Mouse (Mus musculus): ENCODE data around the gene Cxcl16. TPM values are rescaled to one million over a fixed set of nuclear protein-coding genes. Genes with fewer than 3 reads are reported as not detected.

Gene Cxcl16
- polyA plus RNA-seq, 1 experiment from 2014 or later, result 1.5 TPM

- ATAC-seq (no peak), DNase-seq (ENCODE audit: low spot score) (no peak)
- H3K4me2 ChIP-seq (ENCODE audit: low read length), result no peak overlapping the region
- 89% methylated on average over 3 of the region's 3 CpGs for WGBS
- H3K27ac ChIP-seq (ENCODE audit: low read depth, low read length), result no peak overlapping the region
- no peaks in the 10 kb centered on the region for H3K9me3 ChIP-seq (replicated peaks; ENCODE audit: control insufficient read depth, low read length)
- H3K4me1 ChIP-seq (ENCODE audit: control insufficient read depth, insufficient read depth, low read length), result no peaks in the 10 kb centered on the region
- H3K36me3 ChIP-seq (ENCODE audit: control insufficient read depth, insufficient read depth, low read length), result peaks cover 28% of the 10 kb centered on the region
- no peak overlapping the region for H3K4me3 ChIP-seq (ENCODE audit: low read depth, low read length)
- H3K27me3 ChIP-seq (replicated peaks; ENCODE audit: control insufficient read depth, insufficient read depth, low read length), result no peaks in the 10 kb centered on the region
- H3K9ac ChIP-seq (ENCODE audit: low read length), result no peak overlapping the region
Observed at GRCm38 (mm10) chr11:70443964-70444363, 15.8 kb downstream of the Cxcl16 start.

DNA sequence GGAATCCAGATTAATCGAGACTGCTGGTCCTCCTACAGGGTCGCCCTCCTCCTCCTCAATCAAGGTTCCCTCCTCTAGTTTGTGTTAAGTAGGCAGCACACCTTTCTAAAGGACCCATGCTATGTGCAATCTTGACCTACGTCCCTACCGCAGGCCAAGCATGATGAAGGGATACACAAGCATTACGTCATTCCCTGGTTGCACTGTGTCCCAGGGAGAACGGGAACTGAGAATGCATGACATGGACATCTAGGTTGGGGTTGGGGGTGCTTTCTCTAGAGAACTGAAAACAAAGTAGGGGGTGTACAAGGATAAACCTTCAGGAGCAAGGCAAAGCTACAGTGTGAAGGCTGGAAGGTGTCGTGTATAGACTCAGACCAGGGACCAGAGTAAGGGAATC is 17.9 kb downstream of the Cxcl16 start:
- Histone ChIP-seq H3K36me3 (ENCODE audit: control insufficient read depth, insufficient read depth, low read length) (peaks cover 49% of the 10 kb centered on the region), H3K27ac (ENCODE audit: low read depth, low read length) (no peak overlapping the region), H3K4me2 (ENCODE audit: low read length) (no peak overlapping the region), H3K9me3 (replicated peaks; ENCODE audit: control insufficient read depth, low read length) (no peaks in the 10 kb centered on the region), H3K27me3 (replicated peaks; ENCODE audit: control insufficient read depth, insufficient read depth, low read length) (no peaks in the 10 kb centered on the region), H3K4me1 (ENCODE audit: control insufficient read depth, insufficient read depth, low read length) (no peaks in the 10 kb centered on the region), H3K4me3 (ENCODE audit: low read depth, low read length) (no peak overlapping the region), H3K9ac (ENCODE audit: low read length) (no peak overlapping the region)
- WGBS, result 92% methylated on average over 7 of the region's 7 CpGs
- ATAC-seq (no peak), DNase-seq (ENCODE audit: low spot score) (no peak)

- Histone ChIP-seq H3K36me3 (ENCODE audit: control insufficient read depth, insufficient read depth, low read length) (peaks cover 61% of the 10 kb centered on the region), H3K4me3 (ENCODE audit: low read depth, low read length) (no peak overlapping the region), H3K4me2 (ENCODE audit: low read length) (no peak overlapping the region), H3K9ac (ENCODE audit: low read length) (no peak overlapping the region), H3K9me3 (replicated peaks; ENCODE audit: control insufficient read depth, low read length) (no peaks in the 10 kb centered on the region), H3K4me1 (ENCODE audit: control insufficient read depth, insufficient read depth, low read length) (no peaks in the 10 kb centered on the region), H3K27ac (ENCODE audit: low read depth, low read length) (no peak overlapping the region), H3K27me3 (replicated peaks; ENCODE audit: control insufficient read depth, insufficient read depth, low read length) (no peaks in the 10 kb centered on the region)
- DNase-seq (ENCODE audit: low spot score) (no peak), ATAC-seq (no peak)
- 95% methylated on average over 4 of the region's 4 CpGs for WGBS
Observed at GRCm38 (mm10) chr11:70440637-70441036, 19.1 kb downstream of the Cxcl16 start.

GRCm38 (mm10) chr11:70438728-70439374 is 20.9 kb downstream of the Cxcl16 start:
- no peak overlapping the region for H3K27ac ChIP-seq (ENCODE audit: low read depth, low read length)
- no peaks in the 10 kb centered on the region for H3K27me3 ChIP-seq (replicated peaks; ENCODE audit: control insufficient read depth, insufficient read depth, low read length)
- no peaks in the 10 kb centered on the region for H3K9me3 ChIP-seq (replicated peaks; ENCODE audit: control insufficient read depth, low read length)
- peaks cover 64% of the 10 kb centered on the region for H3K36me3 ChIP-seq (ENCODE audit: control insufficient read depth, insufficient read depth, low read length)
- WGBS, result 87% methylated on average over 7 of the region's 7 CpGs
- H3K4me2 ChIP-seq (ENCODE audit: low read length), result no peak overlapping the region
- no peak for ATAC-seq
- no peak overlapping the region for H3K9ac ChIP-seq (ENCODE audit: low read length)
- no peak overlapping the region for H3K4me3 ChIP-seq (ENCODE audit: low read depth, low read length)
- no peak for DNase-seq (ENCODE audit: low spot score)
- H3K4me1 ChIP-seq (ENCODE audit: control insufficient read depth, insufficient read depth, low read length), result peaks cover 5% of the 10 kb centered on the region

DNA sequence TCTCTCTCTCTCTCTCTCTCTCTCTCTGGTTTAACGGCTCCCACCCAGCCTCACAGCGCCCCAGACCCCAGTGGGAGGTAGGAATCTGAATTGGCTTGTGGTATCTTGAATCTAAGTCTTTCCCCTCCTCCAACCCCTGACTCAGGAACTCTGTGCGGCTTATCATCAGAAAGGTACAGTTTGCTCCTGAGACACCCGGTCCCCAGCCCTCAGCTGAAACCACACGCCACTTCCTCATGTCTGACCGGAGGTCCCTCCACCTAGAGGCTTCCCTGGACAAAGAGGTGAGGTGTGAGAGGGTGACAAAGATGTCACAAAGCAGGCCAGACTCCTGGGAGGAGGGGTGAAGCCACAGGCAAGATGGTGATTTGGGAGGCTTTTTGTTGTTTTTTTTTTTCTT is 22.4 kb downstream of the Cxcl16 start:
- Histone ChIP-seq H3K27ac (ENCODE audit: low read depth, low read length) (no peak overlapping the region), H3K27me3 (replicated peaks; ENCODE audit: control insufficient read depth, insufficient read depth, low read length) (no peaks in the 10 kb centered on the region), H3K36me3 (ENCODE audit: control insufficient read depth, insufficient read depth, low read length) (peaks cover 64% of the 10 kb centered on the region), H3K4me3 (ENCODE audit: low read depth, low read length) (no peak overlapping the region), H3K9me3 (replicated peaks; ENCODE audit: control insufficient read depth, low read length) (no peaks in the 10 kb centered on the region), H3K9ac (ENCODE audit: low read length) (no peak overlapping the region), H3K4me1 (ENCODE audit: control insufficient read depth, insufficient read depth, low read length) (peaks cover 12% of the 10 kb centered on the region), H3K4me2 (ENCODE audit: low read length) (no peak overlapping the region)
- no peak for ATAC-seq
- 94% methylated on average over 6 of the region's 6 CpGs for WGBS
- no peak for DNase-seq (ENCODE audit: low spot score)

DNA sequence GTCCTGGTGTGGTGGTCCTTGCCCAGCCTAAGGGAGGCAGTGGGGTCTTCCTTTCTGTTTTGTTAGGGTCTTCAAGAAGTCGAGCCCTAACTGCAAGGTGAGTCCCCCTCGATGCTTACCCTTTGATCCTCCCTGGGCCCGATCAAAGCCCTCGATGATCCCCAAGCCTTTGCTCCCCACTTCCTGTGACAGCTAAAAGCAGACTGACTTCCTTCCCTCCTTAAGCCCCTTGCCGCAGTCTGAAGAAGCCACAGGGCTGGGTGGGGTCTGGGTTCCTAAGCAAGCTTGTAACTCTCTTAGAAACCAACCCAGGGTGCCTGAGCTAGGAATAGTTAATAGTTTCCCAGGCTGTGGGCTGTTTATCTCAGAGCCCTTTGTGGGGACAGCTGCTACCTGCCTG is 24.3 kb downstream of the Cxcl16 start:
- WGBS, result 91% methylated on average over 5 of the region's 5 CpGs
- no peak for ATAC-seq
- no peaks in the 10 kb centered on the region for H3K9me3 ChIP-seq (replicated peaks; ENCODE audit: control insufficient read depth, low read length)
- H3K27me3 ChIP-seq (replicated peaks; ENCODE audit: control insufficient read depth, insufficient read depth, low read length), result no peaks in the 10 kb centered on the region
- H3K4me3 ChIP-seq (ENCODE audit: low read depth, low read length), result no peak overlapping the region
- H3K36me3 ChIP-seq (ENCODE audit: control insufficient read depth, insufficient read depth, low read length), result peaks cover 51% of the 10 kb centered on the region
- DNase-seq (ENCODE audit: low spot score), result no peak
- no peak overlapping the region for H3K27ac ChIP-seq (ENCODE audit: low read depth, low read length)
- H3K4me1 ChIP-seq (ENCODE audit: control insufficient read depth, insufficient read depth, low read length), result peaks cover 12% of the 10 kb centered on the region
- no peak overlapping the region for H3K4me2 ChIP-seq (ENCODE audit: low read length)
- no peak overlapping the region for H3K9ac ChIP-seq (ENCODE audit: low read length)

DNA sequence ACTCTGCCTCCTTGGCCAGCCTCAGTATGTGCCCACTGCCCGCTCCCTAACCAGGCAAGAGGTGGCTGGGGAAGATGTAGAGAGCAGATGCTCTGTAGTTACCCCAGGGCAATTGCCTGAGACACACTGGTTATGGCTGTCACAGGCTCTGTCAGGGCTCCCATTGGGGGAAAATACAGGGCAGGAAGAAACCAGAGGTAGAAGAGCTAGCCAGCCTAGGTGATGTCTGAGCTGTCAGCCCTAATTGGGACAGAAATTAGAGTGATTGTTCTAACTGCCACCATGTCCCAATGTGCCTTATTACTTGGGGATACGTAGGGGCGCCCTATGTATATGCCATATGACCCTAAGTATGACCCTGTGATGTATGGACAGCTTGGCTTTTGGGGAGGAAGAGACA is 25.8 kb downstream of the Cxcl16 start:
- Histone ChIP-seq H3K27ac (ENCODE audit: low read depth, low read length) (no peak overlapping the region), H3K36me3 (ENCODE audit: control insufficient read depth, insufficient read depth, low read length) (peaks cover 36% of the 10 kb centered on the region), H3K9me3 (replicated peaks; ENCODE audit: control insufficient read depth, low read length) (no peaks in the 10 kb centered on the region), H3K4me3 (ENCODE audit: low read depth, low read length) (no peak overlapping the region), H3K4me2 (ENCODE audit: low read length) (peak overlapping the region; percentile 67), H3K9ac (ENCODE audit: low read length) (peak overlapping the region; percentile 4; the same call in 1 of the 2 replicates), H3K27me3 (replicated peaks; ENCODE audit: control insufficient read depth, insufficient read depth, low read length) (no peaks in the 10 kb centered on the region), H3K4me1 (ENCODE audit: control insufficient read depth, insufficient read depth, low read length) (peaks cover 12% of the 10 kb centered on the region)
- DNase-seq (ENCODE audit: low spot score), result no peak
- ATAC-seq, result no peak
- 93% methylated on average over 3 of the region's 3 CpGs for WGBS

GRCm38 (mm10) chr11:70433569-70433943 is 26.2 kb downstream of the Cxcl16 start:
- H3K27ac ChIP-seq (ENCODE audit: low read depth, low read length), result no peak overlapping the region
- H3K4me1 ChIP-seq (ENCODE audit: control insufficient read depth, insufficient read depth, low read length), result peaks cover 12% of the 10 kb centered on the region
- peak overlapping the region; percentile 80 for H3K4me3 ChIP-seq (ENCODE audit: low read depth, low read length)
- H3K36me3 ChIP-seq (ENCODE audit: control insufficient read depth, insufficient read depth, low read length), result peaks cover 32% of the 10 kb centered on the region
- no peaks in the 10 kb centered on the region for H3K9me3 ChIP-seq (replicated peaks; ENCODE audit: control insufficient read depth, low read length)
- ATAC-seq, result no peak
- H3K4me2 ChIP-seq (ENCODE audit: low read length), result peak overlapping the region; percentile 67
- H3K9ac ChIP-seq (ENCODE audit: low read length), result peak overlapping the region; percentile 84
- H3K27me3 ChIP-seq (replicated peaks; ENCODE audit: control insufficient read depth, insufficient read depth, low read length), result no peaks in the 10 kb centered on the region
- DNase-seq (ENCODE audit: low spot score), result no peak
- WGBS, result 67% methylated on average over 1 of the region's 1 CpGs

GRCm38 (mm10) chr11:70432895-70433568 is 26.8 kb downstream of the Cxcl16 start:
- Histone ChIP-seq H3K4me1 (ENCODE audit: control insufficient read depth, insufficient read depth, low read length) (peaks cover 12% of the 10 kb centered on the region), H3K4me3 (ENCODE audit: low read depth, low read length) (peak overlapping the region; percentile 80), H3K27me3 (replicated peaks; ENCODE audit: control insufficient read depth, insufficient read depth, low read length) (no peaks in the 10 kb centered on the region), H3K9ac (ENCODE audit: low read length) (peak overlapping the region; percentile 84), H3K36me3 (ENCODE audit: control insufficient read depth, insufficient read depth, low read length) (peaks cover 27% of the 10 kb centered on the region), H3K9me3 (replicated peaks; ENCODE audit: control insufficient read depth, low read length) (no peaks in the 10 kb centered on the region), H3K27ac (ENCODE audit: low read depth, low read length) (peak overlapping the region; percentile 86), H3K4me2 (ENCODE audit: low read length) (peak overlapping the region; percentile 67)
- DNase-seq (ENCODE audit: low spot score) (peak; percentile 58), ATAC-seq (peak; percentile 57)
- WGBS, result 5% methylated on average over 15 of the region's 15 CpGs
